Comparison of ENCODE assay signal across 16 mouse cellular contexts in the genomic region with DNA sequence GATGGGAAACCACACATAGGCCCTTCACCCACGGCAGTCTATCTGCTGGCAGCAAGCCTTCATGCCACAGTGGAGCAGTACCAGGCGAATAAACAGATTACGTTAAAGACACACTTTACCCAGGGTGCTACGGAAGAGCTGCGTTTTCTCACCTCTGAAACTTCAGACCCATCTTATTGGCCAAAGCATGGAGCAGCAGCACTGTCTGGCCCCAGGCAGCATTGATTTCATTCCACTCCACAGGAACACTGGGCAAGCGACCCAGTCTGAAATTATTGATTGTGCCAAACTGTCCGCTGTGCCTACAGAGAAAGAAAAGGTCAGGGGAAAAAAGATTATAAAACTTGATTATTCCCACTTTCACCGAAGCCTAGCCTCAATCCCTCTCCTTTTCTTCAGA.
"Had no signal": no experiment of that assay in that cellular context is flagged by ENCODE, and none has a peak within 500 bp of the region (broad histone marks: within the 10 kb centered on the region; RNA-seq: fewer than 3 reads in every experiment).

No protein-coding gene starts in this region.

- H3K4me2 ChIP-seq: neural tube, embryonic 13.5 days; neural tube, embryonic 15.5 days; stomach, embryonic 15.5 days had no signal

- H3K9me3 ChIP-seq: neural tube, embryonic 13.5 days; neural tube, embryonic 15.5 days; stomach, embryonic 15.5 days had no signal

- DNase-seq: retina, postnatal 1 day; right cerebral cortex, adult 18-20 months; right cerebral cortex, postnatal 14 days; right cerebral cortex, postnatal 25 days; right cerebral cortex, postnatal 4 days; spleen, adult 18-20 months; thymus, adult 18-20 months; thymus, adult 2 months; thymus, postnatal 14 days; thymus, postnatal 25 days; thymus, postnatal 36 days; thymus, postnatal 4 days had no signal

- H3K9ac ChIP-seq: neural tube, embryonic 13.5 days; neural tube, embryonic 15.5 days; stomach, embryonic 15.5 days had no signal

- H3K27ac ChIP-seq: neural tube, embryonic 13.5 days; neural tube, embryonic 15.5 days; stomach, embryonic 15.5 days; stomach, postnatal 0 days had no signal

- H3K4me1 ChIP-seq: neural tube, embryonic 13.5 days; neural tube, embryonic 15.5 days; stomach, embryonic 15.5 days had no signal

- H3K27me3 ChIP-seq: neural tube, embryonic 13.5 days; neural tube, embryonic 15.5 days; stomach, embryonic 15.5 days had no signal

- H3K4me3 ChIP-seq: neural tube, embryonic 13.5 days; neural tube, embryonic 15.5 days; stomach, embryonic 15.5 days had no signal
